Mouse (Mus musculus) liver, postnatal 0 days (tissue): ENCODE measurements around the gene Aldh1a3.

Source experiments
- CTCF ChIP-seq: sonication (generic); IDR thresholded peaks from 2 replicates; pipeline ENCODE4 v1.5.1; 2016; ENCODE audit warnings: antibody characterized with exemption, low read depth
- EP300 ChIP-seq: IDR thresholded peaks from 2 replicates; pipeline ENCODE4 v1.6.1; 2016; ENCODE audit warnings: antibody characterized with exemption, low read depth, mild to moderate bottlenecking

DNA sequence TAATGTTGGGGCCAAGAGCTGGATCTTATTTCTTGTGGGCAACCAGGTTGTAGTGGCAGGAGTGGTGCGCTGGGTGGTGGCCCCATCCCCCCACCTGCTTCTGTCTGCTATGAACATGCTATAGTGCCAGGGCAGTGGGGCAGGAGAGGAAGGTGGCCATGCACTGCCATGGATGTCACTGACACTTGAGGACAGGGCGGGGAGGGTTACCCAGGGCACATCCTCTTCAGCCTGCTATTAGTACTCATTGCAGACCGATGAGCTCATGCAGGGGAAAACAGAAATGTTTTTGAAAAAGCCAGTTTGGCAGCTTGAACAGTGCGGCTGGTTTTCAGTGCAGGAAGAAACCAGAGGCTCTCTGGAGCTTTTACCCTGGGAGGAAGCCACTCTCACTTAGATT, 10.5 kb downstream of the Aldh1a3 start:
- TF ChIP-seq CTCF (no peak), EP300 (no peak)
